Mouse (Mus musculus) forebrain, embryonic 13.5 days (tissue): ENCODE data around the gene Tmem273. TPM values are rescaled to one million over a fixed set of nuclear protein-coding genes. Genes with fewer than 3 reads are reported as not detected.

Experiments used
- ATAC-seq: fragments of 200-750 bp; cut with Nextera tagmentation; 2 replicates; pipeline ENCODE4 v1.8.0; 2017
- H3K27ac ChIP-seq: fragments of 300-500 bp; sonication (generic); 2 replicates; pipeline ENCODE4 v1.5.1; 2015; ENCODE audit warnings: inconsistent platforms, mild to moderate bottlenecking, moderate library complexity
- H3K27me3 ChIP-seq: fragments of 300-500 bp; sonication (generic); 2 replicates; pipeline ENCODE4 v1.6.1; 2015; ENCODE audit warnings: mild to moderate bottlenecking, inconsistent platforms
- H3K36me3 ChIP-seq: fragments of 300-500 bp; sonication (generic); 2 replicates; pipeline ENCODE4 v1.6.1; 2015; ENCODE audit warnings: mild to moderate bottlenecking, inconsistent platforms; ENCODE audit not compliant: poor library complexity, severe bottlenecking
- H3K4me1 ChIP-seq: fragments of 300-500 bp; sonication (generic); 2 replicates; pipeline ENCODE4 v1.6.1; 2015; ENCODE audit warnings: inconsistent platforms
- H3K4me2 ChIP-seq: fragments of 300-500 bp; sonication (generic); 2 replicates; pipeline ENCODE4 v1.6.1; 2015; ENCODE audit warnings: inconsistent platforms, mild to moderate bottlenecking, moderate library complexity
- H3K4me3 ChIP-seq: fragments of 300-500 bp; sonication (generic); 2 replicates; pipeline ENCODE4 v1.5.1; 2015; ENCODE audit warnings: mild to moderate bottlenecking, inconsistent platforms
- H3K9ac ChIP-seq: fragments of 300-500 bp; sonication (generic); 2 replicates; pipeline ENCODE4 v1.6.1; 2015; ENCODE audit warnings: mild to moderate bottlenecking, inconsistent platforms
- H3K9me3 ChIP-seq: fragments of 300-500 bp; sonication (generic); replicated peaks from 2 replicates; pipeline ENCODE4 v1.6.1; 2016; ENCODE audit warnings: inconsistent platforms
- WGBS: fragments of 180-500 bp; shearing (Covaris S2); methylation state at CpG from one replicate; pipeline ENCODE4 v1.1.7; 2015; 5-methylcytosine and 5-hydroxymethylcytosine counted together
- polyA plus RNA-seq: library from polyadenylated mRNA; unstranded; fragments of >200 nt; fragmentation: Nextera tagmentation; extraction: Ambion mirVana; gene quantifications from 2 replicates; pipeline ENCODE4 v1.2.1, GENCODE M21; 2015

Tmem273 gene
- polyA plus RNA-seq, 1 experiment from 2014 or later, result 0.36 TPM

- H3K9me3 ChIP-seq, result no peaks in the 10 kb centered on the region
Observed at GRCm38 (mm10) chr14:32782866-32783265, 2.9 kb upstream of the Tmem273 start.

GRCm38 (mm10) chr14:32784130-32784747 lies 1.5 kb upstream of the Tmem273 start:
- Histone ChIP-seq H3K4me3 (no peak overlapping the region), H3K27ac (no peak overlapping the region), H3K9me3 (no peaks in the 10 kb centered on the region), H3K27me3 (no peaks in the 10 kb centered on the region), H3K9ac (no peak overlapping the region), H3K36me3 (no peaks in the 10 kb centered on the region), H3K4me2 (no peak overlapping the region), H3K4me1 (no peaks in the 10 kb centered on the region)
- ATAC-seq, result no peak
- 89% methylated on average over 12 of the region's 12 CpGs for WGBS

More at GRCm38 (mm10) chr14:32782866-32783265, 2.9 kb upstream of the Tmem273 start:
- H3K27me3 ChIP-seq, result no peaks in the 10 kb centered on the region
- WGBS, result 88% methylated on average over 4 of the region's 4 CpGs
- no peak overlapping the region for H3K4me2 ChIP-seq
- H3K4me1 ChIP-seq, result no peaks in the 10 kb centered on the region
- no peaks in the 10 kb centered on the region for H3K36me3 ChIP-seq
- no peak for ATAC-seq
- H3K9ac ChIP-seq, result no peak overlapping the region
- no peak overlapping the region for H3K4me3 ChIP-seq
- no peak overlapping the region for H3K27ac ChIP-seq

GRCm38 (mm10) chr14:32784748-32785134 lies 1.0 kb upstream of the Tmem273 start:
- H3K9me3 ChIP-seq, result no peaks in the 10 kb centered on the region
- no peak overlapping the region for H3K9ac ChIP-seq
- WGBS, result 81% methylated on average over 4 of the region's 4 CpGs
- no peak for ATAC-seq
- no peak overlapping the region for H3K27ac ChIP-seq
- no peak overlapping the region for H3K4me3 ChIP-seq
- no peak overlapping the region for H3K4me2 ChIP-seq
- H3K27me3 ChIP-seq, result no peaks in the 10 kb centered on the region
- no peaks in the 10 kb centered on the region for H3K4me1 ChIP-seq
- H3K36me3 ChIP-seq, result no peaks in the 10 kb centered on the region

GRCm38 (mm10) chr14:32787691-32788090 lies 1.9 kb downstream of the Tmem273 start:
- Histone ChIP-seq H3K4me3 (no peak overlapping the region), H3K27ac (no peak overlapping the region), H3K4me1 (no peaks in the 10 kb centered on the region), H3K27me3 (no peaks in the 10 kb centered on the region), H3K4me2 (no peak overlapping the region), H3K9me3 (no peaks in the 10 kb centered on the region), H3K9ac (no peak overlapping the region), H3K36me3 (no peaks in the 10 kb centered on the region)
- no peak for ATAC-seq
- 43% methylated on average over 5 of the region's 5 CpGs for WGBS

- no peak overlapping the region for H3K4me2 ChIP-seq
- no peaks in the 10 kb centered on the region for H3K27me3 ChIP-seq
- no peak overlapping the region for H3K27ac ChIP-seq
- no peaks in the 10 kb centered on the region for H3K36me3 ChIP-seq
- H3K9me3 ChIP-seq, result no peaks in the 10 kb centered on the region
- 62% methylated on average over 8 of the region's 8 CpGs for WGBS
- H3K4me3 ChIP-seq, result no peak overlapping the region
- no peak for ATAC-seq
- 0 out of 2 replicates have a peak, but pooled peaks cover 2% of the 10 kb centered on the region for H3K4me1 ChIP-seq
- no peak overlapping the region for H3K9ac ChIP-seq
Observed at GRCm38 (mm10) chr14:32796375-32796774, 10.6 kb downstream of the Tmem273 start.

- Histone ChIP-seq H3K9ac (no peak overlapping the region), H3K4me3 (no peak overlapping the region)
Observed at GRCm38 (mm10) chr14:32797803-32798202, 12.0 kb downstream of the Tmem273 start.

GRCm38 (mm10) chr14:32798355-32798754 lies 12.6 kb downstream of the Tmem273 start:
- no peaks in the 10 kb centered on the region for H3K36me3 ChIP-seq
- no peak overlapping the region for H3K9ac ChIP-seq
- H3K4me2 ChIP-seq, result no peak overlapping the region
- H3K4me3 ChIP-seq, result no peak overlapping the region
- 88% methylated on average over 4 of the region's 4 CpGs for WGBS
- H3K27ac ChIP-seq, result no peak overlapping the region
- H3K9me3 ChIP-seq, result no peaks in the 10 kb centered on the region
- H3K4me1 ChIP-seq, result 0 out of 2 replicates have a peak, but pooled peaks cover 2% of the 10 kb centered on the region
- ATAC-seq, result no peak
- no peaks in the 10 kb centered on the region for H3K27me3 ChIP-seq

More at GRCm38 (mm10) chr14:32797803-32798202, 12.0 kb downstream of the Tmem273 start:
- 73% methylated on average over 2 of the region's 2 CpGs for WGBS
- Histone ChIP-seq H3K4me1 (0 out of 2 replicates have a peak, but pooled peaks cover 2% of the 10 kb centered on the region), H3K27ac (no peak overlapping the region), H3K4me2 (no peak overlapping the region), H3K27me3 (no peaks in the 10 kb centered on the region), H3K36me3 (no peaks in the 10 kb centered on the region), H3K9me3 (no peaks in the 10 kb centered on the region)
- no peak for ATAC-seq

- H3K4me3 ChIP-seq, result no peak overlapping the region
- no peak overlapping the region for H3K4me2 ChIP-seq
- no peaks in the 10 kb centered on the region for H3K27me3 ChIP-seq
- no peak overlapping the region for H3K9ac ChIP-seq
- WGBS, result 96% methylated on average over 7 of the region's 7 CpGs
- H3K27ac ChIP-seq, result no peak overlapping the region
- ATAC-seq, result no peak
- no peaks in the 10 kb centered on the region for H3K36me3 ChIP-seq
- H3K4me1 ChIP-seq, result 0 out of 2 replicates have a peak, but pooled peaks cover 2% of the 10 kb centered on the region
- H3K9me3 ChIP-seq, result no peaks in the 10 kb centered on the region
Observed at GRCm38 (mm10) chr14:32800048-32800447, 14.3 kb downstream of the Tmem273 start.

GRCm38 (mm10) chr14:32801016-32801661 lies 15.4 kb downstream of the Tmem273 start:
- no peak for ATAC-seq
- no peak overlapping the region for H3K4me3 ChIP-seq
- H3K9ac ChIP-seq, result no peak overlapping the region
- no peaks in the 10 kb centered on the region for H3K9me3 ChIP-seq
- no peaks in the 10 kb centered on the region for H3K27me3 ChIP-seq
- H3K36me3 ChIP-seq, result no peaks in the 10 kb centered on the region
- H3K4me1 ChIP-seq, result 0 out of 2 replicates have a peak, but pooled peaks cover 2% of the 10 kb centered on the region
- H3K4me2 ChIP-seq, result no peak overlapping the region
- 59% methylated on average over 11 of the region's 11 CpGs for WGBS
- H3K27ac ChIP-seq, result no peak overlapping the region

GRCm38 (mm10) chr14:32801662-32802024 lies 15.9 kb downstream of the Tmem273 start:
- Histone ChIP-seq H3K4me3 (no peak overlapping the region), H3K4me1 (no peaks in the 10 kb centered on the region), H3K9me3 (no peaks in the 10 kb centered on the region), H3K27ac (no peak overlapping the region), H3K4me2 (no peak overlapping the region), H3K9ac (no peak overlapping the region), H3K36me3 (no peaks in the 10 kb centered on the region), H3K27me3 (no peaks in the 10 kb centered on the region)
- no peak for ATAC-seq

- Histone ChIP-seq H3K9ac (no peak overlapping the region), H3K27ac (no peak overlapping the region), H3K4me1 (no peaks in the 10 kb centered on the region), H3K4me3 (no peak overlapping the region), H3K36me3 (no peaks in the 10 kb centered on the region), H3K9me3 (no peaks in the 10 kb centered on the region), H3K4me2 (no peak overlapping the region), H3K27me3 (no peaks in the 10 kb centered on the region)
- no peak for ATAC-seq
Observed at GRCm38 (mm10) chr14:32810111-32810510, 24.3 kb downstream of the Tmem273 start.

GRCm38 (mm10) chr14:32812429-32812828 lies 26.7 kb downstream of the Tmem273 start:
- no peak for ATAC-seq
- 67% methylated on average over 6 of the region's 6 CpGs for WGBS
- Histone ChIP-seq H3K4me2 (no peak overlapping the region), H3K36me3 (no peaks in the 10 kb centered on the region), H3K9ac (no peak overlapping the region), H3K4me1 (no peaks in the 10 kb centered on the region), H3K27me3 (no peaks in the 10 kb centered on the region), H3K9me3 (no peaks in the 10 kb centered on the region), H3K4me3 (no peak overlapping the region), H3K27ac (no peak overlapping the region)

GRCm38 (mm10) chr14:32814961-32815360 lies 29.2 kb downstream of the Tmem273 start:
- no peaks in the 10 kb centered on the region for H3K9me3 ChIP-seq
- ATAC-seq, result no peak
- H3K27ac ChIP-seq, result no peak overlapping the region
- H3K4me2 ChIP-seq, result no peak overlapping the region
- no peaks in the 10 kb centered on the region for H3K36me3 ChIP-seq
- no peak overlapping the region for H3K4me3 ChIP-seq
- H3K9ac ChIP-seq, result no peak overlapping the region
- no peaks in the 10 kb centered on the region for H3K27me3 ChIP-seq
- WGBS, result 67% methylated on average over 4 of the region's 4 CpGs
- no peaks in the 10 kb centered on the region for H3K4me1 ChIP-seq
